Mouse (Mus musculus) lung, embryonic 14.5 days (tissue): Measurements from ENCODE around the gene Zcchc24. TPM values are rescaled to one million over a fixed set of nuclear protein-coding genes. Genes with fewer than 3 reads are reported as not detected.

ENCODE experiments used
- ATAC-seq: fragments of 200-750 bp; cut with Nextera tagmentation; 2 replicates; pipeline ENCODE4 v1.8.0; 2017; ENCODE audit warnings: mild to moderate bottlenecking, moderate TSS enrichment, moderate library complexity; ENCODE audit not compliant: insufficient read depth
- DNase-seq: peaks from one replicate; pipeline ENCODE4 v3.0.0-alpha.2; 2015
- H3K27ac ChIP-seq: fragments of 300-500 bp; sonication (generic); 2 replicates; pipeline ENCODE4 v1.5.1; 2014; ENCODE audit warnings: low read depth, mild to moderate bottlenecking, moderate library complexity
- H3K27me3 ChIP-seq: fragments of 300-500 bp; sonication (generic); 2 replicates; pipeline ENCODE4 v1.6.1; 2014; ENCODE audit warnings: low read length, control low read depth; ENCODE audit not compliant: insufficient read depth
- H3K36me3 ChIP-seq: fragments of 300-500 bp; sonication (generic); 2 replicates; pipeline ENCODE4 v1.6.1; 2014; ENCODE audit warnings: control low read depth; ENCODE audit not compliant: insufficient read depth
- H3K4me1 ChIP-seq: fragments of 300-500 bp; sonication (generic); 2 replicates; pipeline ENCODE4 v1.6.1; 2014; ENCODE audit warnings: antibody characterized with exemption, control low read depth; ENCODE audit not compliant: insufficient read depth
- H3K4me2 ChIP-seq: fragments of 300-500 bp; sonication (generic); 2 replicates; pipeline ENCODE4 v1.6.1; 2014; ENCODE audit warnings: mild to moderate bottlenecking
- H3K4me3 ChIP-seq: fragments of 300-500 bp; sonication (generic); 2 replicates; pipeline ENCODE4 v1.5.1; 2014; ENCODE audit warnings: low read depth, low read length
- H3K9ac ChIP-seq: fragments of 300-500 bp; sonication (generic); 2 replicates; pipeline ENCODE4 v1.6.1; 2014
- H3K9me3 ChIP-seq: fragments of 300-500 bp; sonication (generic); 2 replicates; pipeline ENCODE4 v1.6.1; 2016; ENCODE audit warnings: low read depth, low read length, control low read depth
- CTCF ChIP-seq: IDR thresholded peaks from 2 replicates; pipeline ENCODE4 v1.5.1; 2016; ENCODE audit warnings: antibody characterized with exemption, low read depth
- WGBS: fragments of 180-500 bp; shearing (Covaris S2); extraction: QIAGEN DNeasy Blood & Tissue Kit; methylation state at CpG from one replicate; pipeline ENCODE4 v1.1.7; 2014; 5-methylcytosine and 5-hydroxymethylcytosine counted together
- polyA plus RNA-seq: library from polyadenylated mRNA; unstranded; fragments of >200 nt; fragmentation: Nextera tagmentation; extraction: Ambion mirVana; gene quantifications from 2 replicates; pipeline ENCODE4 v1.2.1, GENCODE M21; 2014

The Zcchc24 gene
- polyA plus RNA-seq, 1 experiment from 2014 or later = 29.8 TPM

GRCm38 (mm10) chr14:25765921-25766320 lies 2.9 kb downstream of the Zcchc24 start:
- DNase-seq (no peak), ATAC-seq (no peak)
- 33% methylated on average over 8 of the region's 8 CpGs for WGBS
- no peak for TF ChIP-seq CTCF
- H3K4me2 ChIP-seq = peak overlapping the region; percentile 91
- H3K4me1 ChIP-seq = peaks cover 22% of the 10 kb centered on the region
- no peaks in the 10 kb centered on the region for H3K9me3 ChIP-seq
- H3K9ac ChIP-seq = peak overlapping the region; percentile 76; the same call in 1 of the 2 replicates
- no peaks in the 10 kb centered on the region; the same call in 1 of the 2 replicates for H3K36me3 ChIP-seq
- no peaks in the 10 kb centered on the region for H3K27me3 ChIP-seq
- peak overlapping the region; percentile 76 for H3K4me3 ChIP-seq
- H3K27ac ChIP-seq = no peak overlapping the region

GRCm38 (mm10) chr14:25765146-25765545 lies 3.7 kb downstream of the Zcchc24 start:
- H3K4me1 ChIP-seq = peaks cover 28% of the 10 kb centered on the region
- WGBS = 66% methylated on average over 12 of the region's 12 CpGs
- H3K4me3 ChIP-seq = no peak overlapping the region

GRCm38 (mm10) chr14:25761184-25761583 lies 7.7 kb downstream of the Zcchc24 start:
- no peak overlapping the region for H3K4me2 ChIP-seq
- H3K4me1 ChIP-seq = peaks cover 38% of the 10 kb centered on the region
- DNase-seq (no peak), ATAC-seq (no peak)
- no peaks in the 10 kb centered on the region; the same call in 1 of the 2 replicates for H3K36me3 ChIP-seq
- H3K27me3 ChIP-seq = no peaks in the 10 kb centered on the region
- H3K9me3 ChIP-seq = no peaks in the 10 kb centered on the region
- 90% methylated on average over 5 of the region's 5 CpGs for WGBS
- no peak overlapping the region for H3K4me3 ChIP-seq
- peak overlapping the region; percentile 6; the same call in 1 of the 2 replicates for H3K27ac ChIP-seq
- TF ChIP-seq CTCF = no peak
- H3K9ac ChIP-seq = no peak overlapping the region

More at GRCm38 (mm10) chr14:25765146-25765545, 3.7 kb downstream of the Zcchc24 start:
- Histone ChIP-seq H3K27me3 (no peaks in the 10 kb centered on the region), H3K9ac (no peak overlapping the region), H3K27ac (no peak overlapping the region), H3K9me3 (no peaks in the 10 kb centered on the region), H3K36me3 (no peaks in the 10 kb centered on the region; the same call in 1 of the 2 replicates), H3K4me2 (peak overlapping the region; percentile 91; the same call in 1 of the 2 replicates)
- DNase-seq (no peak), ATAC-seq (no peak)
- TF ChIP-seq CTCF = no peak

- Histone ChIP-seq H3K4me1 (peaks cover 31% of the 10 kb centered on the region), H3K4me2 (0 out of 2 replicates have a peak overlapping the region, but pooled peaks have one; percentile 12)
- WGBS = 48% methylated on average over 8 of the region's 8 CpGs
Measured at GRCm38 (mm10) chr14:25759981-25760537, 8.8 kb downstream of the Zcchc24 start.

GRCm38 (mm10) chr14:25759551-25759950 lies 9.3 kb downstream of the Zcchc24 start:
- Histone ChIP-seq H3K27me3 (no peaks in the 10 kb centered on the region), H3K4me3 (no peak overlapping the region), H3K4me2 (0 out of 2 replicates have a peak overlapping the region, but pooled peaks have one; percentile 12), H3K4me1 (peaks cover 34% of the 10 kb centered on the region), H3K9me3 (no peaks in the 10 kb centered on the region), H3K36me3 (peaks cover 14% of the 10 kb centered on the region), H3K9ac (no peak overlapping the region; the same call in 1 of the 2 replicates), H3K27ac (peak overlapping the region; percentile 30; the same call in 1 of the 2 replicates)
- no peak for TF ChIP-seq CTCF
- WGBS = 41% methylated on average over 7 of the region's 7 CpGs
- ATAC-seq (no peak), DNase-seq (peak; percentile 45)

More at GRCm38 (mm10) chr14:25759981-25760537, 8.8 kb downstream of the Zcchc24 start:
- no peak for ATAC-seq
- Histone ChIP-seq H3K4me3 (no peak overlapping the region), H3K9ac (peak overlapping the region; percentile 28; the same call in 1 of the 2 replicates), H3K27me3 (no peaks in the 10 kb centered on the region), H3K9me3 (no peaks in the 10 kb centered on the region), H3K36me3 (peaks cover 10% of the 10 kb centered on the region), H3K27ac (peak overlapping the region; percentile 30; the same call in 1 of the 2 replicates)
- no peak for DNase-seq
- TF ChIP-seq CTCF = no peak

- Histone ChIP-seq H3K9me3 (no peaks in the 10 kb centered on the region), H3K9ac (no peak overlapping the region), H3K27me3 (no peaks in the 10 kb centered on the region), H3K27ac (peak overlapping the region; percentile 3; the same call in 1 of the 2 replicates), H3K4me2 (no peak overlapping the region), H3K4me1 (peaks cover 34% of the 10 kb centered on the region), H3K4me3 (no peak overlapping the region), H3K36me3 (peaks cover 24% of the 10 kb centered on the region)
- no peak for DNase-seq
- WGBS = 58% methylated on average over 4 of the region's 4 CpGs
- TF ChIP-seq CTCF = no peak
- no peak for ATAC-seq
Measured at GRCm38 (mm10) chr14:25757917-25758316, 10.9 kb downstream of the Zcchc24 start.

GRCm38 (mm10) chr14:25756385-25756990 lies 12.4 kb downstream of the Zcchc24 start:
- DNase-seq (peak; percentile 74), ATAC-seq (peak; percentile 71)
- Histone ChIP-seq H3K9me3 (no peaks in the 10 kb centered on the region), H3K27ac (no peak overlapping the region; the same call in 1 of the 2 replicates), H3K4me3 (no peak overlapping the region), H3K4me1 (peaks cover 34% of the 10 kb centered on the region), H3K36me3 (peaks cover 29% of the 10 kb centered on the region), H3K27me3 (no peaks in the 10 kb centered on the region), H3K4me2 (no peak overlapping the region), H3K9ac (no peak overlapping the region; the same call in 1 of the 2 replicates)
- 40% methylated on average over 7 of the region's 7 CpGs for WGBS
- TF ChIP-seq CTCF = no peak
